Mouse (Mus musculus) thymus, adult 2 months (tissue): ENCODE results near the gene Pde8a.

Source experiments
- CTCF ChIP-seq: fragments of 200-500 bp; IDR thresholded peaks from 2 replicates; pipeline ENCODE4 v1.5.1; 2012; ENCODE audit warnings: mild to moderate bottlenecking, control low read depth, low read length, moderate library complexity, borderline replicate concordance; ENCODE audit not compliant: control insufficient read depth, poor library complexity, insufficient read depth; ENCODE audit errors: extremely low read depth
- POLR2A ChIP-seq: fragments of 200-500 bp; IDR thresholded peaks from 2 replicates; pipeline ENCODE4 v1.6.1; 2012; ENCODE audit warnings: mild to moderate bottlenecking, low read length, control low read depth, moderate library complexity; ENCODE audit not compliant: control insufficient read depth, poor library complexity, insufficient read depth; ENCODE audit errors: extremely low read depth

DNA sequence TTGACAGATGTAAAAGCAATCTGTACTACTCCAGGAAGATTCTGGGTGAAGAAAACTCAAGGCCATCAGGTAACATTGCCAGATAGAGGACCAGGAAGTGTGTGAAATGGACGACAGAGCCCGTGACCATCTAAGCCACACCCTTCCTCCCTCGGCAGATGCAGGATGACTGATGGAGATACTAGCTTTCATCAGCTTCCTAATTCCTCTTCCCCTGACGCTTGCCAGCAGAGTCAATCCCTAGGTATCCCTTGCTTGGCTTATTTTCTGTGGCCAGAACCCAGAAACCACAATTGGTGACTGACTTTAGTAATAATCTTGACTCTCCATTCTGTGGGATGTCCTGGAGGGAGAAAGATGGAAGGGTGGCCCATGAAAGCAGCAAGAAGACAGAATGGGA, 17.9 kb upstream of the Pde8a start:
- TF ChIP-seq CTCF (no peak), POLR2A (no peak)
